Comparison of ENCODE assay signal across 10 mouse cellular contexts in the genomic region with DNA sequence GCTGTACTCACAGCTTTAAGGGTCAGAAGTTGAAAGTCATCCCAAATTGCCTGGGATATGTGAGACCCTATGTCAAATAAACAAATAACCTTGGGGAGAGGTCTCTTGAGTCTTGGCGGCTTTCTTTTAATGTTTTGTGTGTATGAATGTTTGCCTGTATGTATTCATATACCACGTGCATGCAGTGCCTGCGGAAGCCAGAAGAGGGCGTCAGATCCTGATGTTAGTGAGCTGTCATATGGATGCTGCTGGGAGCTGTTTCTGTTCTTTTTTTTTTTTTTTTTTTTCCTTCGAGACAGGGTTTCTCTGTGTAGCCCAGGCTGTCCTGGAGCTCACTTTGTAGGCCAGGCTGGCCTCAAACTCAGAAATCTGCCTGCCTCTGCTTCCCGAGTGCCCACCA. TPM values are rescaled to one million over a fixed set of nuclear protein-coding genes. Genes with fewer than 3 reads are reported as not detected.
A peak's percentile ranks its signal among the peaks of the same experiment; 100 is the strongest.
DNase-seq lines count a peak whose midpoint lies in the region; ATAC-seq and TF ChIP-seq lines count a peak whose summit lies in the region.
"Had no signal": no experiment of that assay in that cellular context is flagged by ENCODE, and none has a peak within 500 bp of the region (broad histone marks: within the 10 kb centered on the region; RNA-seq: fewer than 3 reads in every experiment).

No protein-coding gene starts in this region.

- H3K27ac ChIP-seq in small intestine, adult 2 months (ENCODE audit: insufficient read depth, low read depth, low read length) = no peak overlapping the region
- no peak overlapping the region for H3K27ac ChIP-seq in heart, embryonic 12.5 days (ENCODE audit: poor library complexity, severe bottlenecking)

- no peak overlapping the region for H3K4me3 ChIP-seq in small intestine, adult 2 months (ENCODE audit: low read depth, low read length)
- no peak overlapping the region for H3K4me3 ChIP-seq in heart, embryonic 12.5 days

- peaks cover 16% of the 10 kb centered on the region; the same call in 1 of the 2 replicates for H3K4me1 ChIP-seq in small intestine, adult 2 months (ENCODE audit: control insufficient read depth, insufficient read depth, insufficient read length, low read length)
- peaks cover 16% of the 10 kb centered on the region for H3K4me1 ChIP-seq in heart, embryonic 12.5 days (replicated peaks)

- H3K9me3 ChIP-seq in heart, embryonic 12.5 days (replicated peaks) = no peaks in the 10 kb centered on the region
- H3K9me3 ChIP-seq: embryonic facial prominence, embryonic 13.5 days; neural tube, embryonic 13.5 days had no signal

- no peak overlapping the region for H3K4me2 ChIP-seq in heart, embryonic 12.5 days

- H3K27me3 ChIP-seq in small intestine, adult 2 months (ENCODE audit: control insufficient read depth, insufficient read depth, low read length) = no peaks in the 10 kb centered on the region
- H3K27me3 ChIP-seq in heart, embryonic 12.5 days (replicated peaks) = no peaks in the 10 kb centered on the region
- H3K27me3 ChIP-seq: embryonic facial prominence, embryonic 13.5 days; neural tube, embryonic 13.5 days had no signal

- no peaks in the 10 kb centered on the region for H3K36me3 ChIP-seq in small intestine, adult 2 months (ENCODE audit: control insufficient read depth, insufficient read depth, low read length)
- no peaks in the 10 kb centered on the region for H3K36me3 ChIP-seq in heart, embryonic 12.5 days
- H3K36me3 ChIP-seq: embryonic facial prominence, embryonic 13.5 days; neural tube, embryonic 13.5 days had no signal

- no peak for TF ChIP-seq POLR2A in small intestine, adult 2 months (IDR thresholded peaks at IDR 0.05; ENCODE audit: low read depth, low read length)

- 92% methylated on average over 6 of the region's 6 CpGs for WGBS in small intestine, adult 2 months
- 83% methylated on average over 6 of the region's 6 CpGs for WGBS in heart, embryonic 12.5 days

- no peak for ATAC-seq in heart, embryonic 12.5 days (ENCODE audit: insufficient number of reproducible peaks, low FRiP score)

- DNase-seq in adrenal gland, postnatal 10 days = peak; percentile 50
- no peak for DNase-seq in adrenal gland, adult 2 months
- peak; percentile 50 for DNase-seq in left cerebral cortex, postnatal 4 days
- no peak for DNase-seq in left cerebral cortex, postnatal 25 days (ENCODE audit: low spot score in 2 of 2)
- peak; percentile 62 to 70 for DNase-seq in cerebellum, postnatal 10 days
- no peak for DNase-seq in gastrocnemius, postnatal 25 days

- H3K9ac ChIP-seq in heart, embryonic 12.5 days = no peak overlapping the region
- H3K9ac ChIP-seq: neural tube, embryonic 13.5 days had no signal

- intact Hi-C loops in left cerebral cortex, postnatal 4 days (cut with DNase I) = no loop called here
- intact Hi-C loops in left cerebral cortex, postnatal 25 days (cut with DNase I) = no loop called here

- peak; percentile 31; the same call in 1 of the 2 replicates for TF ChIP-seq CTCF in small intestine, adult 2 months (IDR thresholded peaks at IDR 0.05; ENCODE audit: extremely low read depth, insufficient read length, insufficient replicate concordance, low read depth, low read length)

RNA-seq across cellular contexts. Expression of a gene that starts 1.6 kb away (rescaled TPM):
- total RNA-seq in adrenal gland, postnatal 10 days (2021) = 10 to 100 TPM; 47.0 to 50.2 TPM
- total RNA-seq in adrenal gland, adult 2 months (2021) = 10 to 100 TPM; 37.9 to 45.9 TPM
- polyA plus RNA-seq in adrenal gland, adult 2 months (2012; rRNA removed) = 83.4 and 97.2 TPM in 2 replicates
- total RNA-seq in left cerebral cortex, postnatal 4 days (2021) = 10 to 100 TPM; 65.9 to 73.9 TPM
- total RNA-seq in left cerebral cortex, postnatal 25 days (2021) = 10 to 100 TPM; 49.9 to 59.8 TPM
- polyA plus RNA-seq in small intestine, adult 2 months (2012; rRNA removed) = 38.2 and 65.3 TPM in 2 replicates
- 10 to 100 TPM; 11.1 to 11.2 TPM for total RNA-seq in gastrocnemius, postnatal 25 days (2021)
- 59.8 and 64.5 TPM in 2 replicates for polyA plus RNA-seq in heart, embryonic 12.5 days (2016; fragmentation: Nextera tagmentation; extraction: Ambion mirVana)

RNA-seq across cellular contexts. Expression of a gene that starts 1.6 kb away (rescaled TPM):
- total RNA-seq in adrenal gland, postnatal 10 days (2021) = 10 to 100 TPM; 18.7 to 19.9 TPM
- 10 to 100 TPM; 15.3 to 25.3 TPM for total RNA-seq in adrenal gland, adult 2 months (2021)
- 24.1 and 31.9 TPM in 2 replicates for polyA plus RNA-seq in adrenal gland, adult 2 months (2012; rRNA removed)
- 10 to 100 TPM; 18.2 to 37.9 TPM for total RNA-seq in left cerebral cortex, postnatal 4 days (2021)
- total RNA-seq in left cerebral cortex, postnatal 25 days (2021) = 10 to 100 TPM; 21.8 to 21.9 TPM
- polyA plus RNA-seq in small intestine, adult 2 months (2012; rRNA removed) = 10.0 and 19.1 TPM in 2 replicates
- 1 to 10 TPM; 8.9 to 9.4 TPM for total RNA-seq in gastrocnemius, postnatal 25 days (2021)
- 27.0 and 29.6 TPM in 2 replicates for polyA plus RNA-seq in heart, embryonic 12.5 days (2016; fragmentation: Nextera tagmentation; extraction: Ambion mirVana)

RNA-seq across cellular contexts. Expression of a gene that starts 19.3 kb away (rescaled TPM):
- total RNA-seq in adrenal gland, postnatal 10 days (2021) = 10 to 100 TPM; 50.6 to 60.8 TPM
- total RNA-seq in adrenal gland, adult 2 months (2021) = 10 to 100 TPM; 50.2 to 72.7 TPM
- polyA plus RNA-seq in adrenal gland, adult 2 months (2012; rRNA removed) = 11.8 and 14.7 TPM in 2 replicates
- total RNA-seq in left cerebral cortex, postnatal 4 days (2021) = 10 to 100 TPM; 76.1 to 80.4 TPM
- 10 to 100 TPM; 74.8 to 76.3 TPM for total RNA-seq in left cerebral cortex, postnatal 25 days (2021)
- polyA plus RNA-seq in small intestine, adult 2 months (2012; rRNA removed) = 27.1 and 33.5 TPM in 2 replicates
- total RNA-seq in gastrocnemius, postnatal 25 days (2021) = 10 to 100 TPM; 27.9 to 31.1 TPM
- polyA plus RNA-seq in heart, embryonic 12.5 days (2016; fragmentation: Nextera tagmentation; extraction: Ambion mirVana) = 39.8 and 46.8 TPM in 2 replicates

RNA-seq across cellular contexts. Expression of a gene that starts 26.1 kb away (rescaled TPM):
- 100 to 1,000 TPM; 109 to 114 TPM for total RNA-seq in adrenal gland, postnatal 10 days (2021)
- 100 to 1,000 TPM in 1 of 2 experiments, 10 to 100 TPM in 1; 63.8 to 107 TPM for total RNA-seq in adrenal gland, adult 2 months (2021)
- polyA plus RNA-seq in adrenal gland, adult 2 months (2012; rRNA removed) = 79.1 and 102 TPM in 2 replicates
- 10 to 100 TPM; 38.1 to 41.0 TPM for total RNA-seq in left cerebral cortex, postnatal 4 days (2021)
- total RNA-seq in left cerebral cortex, postnatal 25 days (2021) = 10 to 100 TPM; 32.0 to 32.8 TPM
- 24.8 and 41.9 TPM in 2 replicates for polyA plus RNA-seq in small intestine, adult 2 months (2012; rRNA removed)
- total RNA-seq in gastrocnemius, postnatal 25 days (2021) = 10 to 100 TPM; 26.3 to 27.1 TPM
- 33.9 and 34.5 TPM in 2 replicates for polyA plus RNA-seq in heart, embryonic 12.5 days (2016; fragmentation: Nextera tagmentation; extraction: Ambion mirVana)

RNA-seq across cellular contexts. Expression of a gene that starts 26.2 kb away (rescaled TPM):
- under 1 TPM in 1 of 2 experiments, not detected in 1; 0.12 TPM for total RNA-seq in adrenal gland, postnatal 10 days (2021)
- total RNA-seq in adrenal gland, adult 2 months (2021) = under 1 TPM; 0.17 to 0.20 TPM
- polyA plus RNA-seq in adrenal gland, adult 2 months (2012; rRNA removed) = 0.09 TPM in 1 of 2 replicates, not detected in the other
- 1 to 10 TPM; 1.7 to 2.0 TPM for total RNA-seq in left cerebral cortex, postnatal 4 days (2021)
- total RNA-seq in left cerebral cortex, postnatal 25 days (2021) = 1 to 10 TPM; 1.8 to 2.4 TPM
- 0.09 and 0.11 TPM in 2 replicates for polyA plus RNA-seq in small intestine, adult 2 months (2012; rRNA removed)
- not detected for total RNA-seq in gastrocnemius, postnatal 25 days (2021)
- 0.05 TPM in 1 of 2 replicates, not detected in the other for polyA plus RNA-seq in heart, embryonic 12.5 days (2016; fragmentation: Nextera tagmentation; extraction: Ambion mirVana)

Comparison
In these comparisons a context has a peak if more than half of its experiments do, and no peak if none do; other contexts are left out.
1. DNase-seq: peak in adrenal gland, postnatal 10 days (single experiment), left cerebral cortex, postnatal 4 days (single experiment) and cerebellum, postnatal 10 days (2 of 2); none in adrenal gland, adult 2 months (single experiment), left cerebral cortex, postnatal 25 days (0 of 2) and gastrocnemius, postnatal 25 days (single experiment).